Mouse (Mus musculus): ENCODE measurements around the gene Eif4ebp2.

The Eif4ebp2 gene

DNA sequence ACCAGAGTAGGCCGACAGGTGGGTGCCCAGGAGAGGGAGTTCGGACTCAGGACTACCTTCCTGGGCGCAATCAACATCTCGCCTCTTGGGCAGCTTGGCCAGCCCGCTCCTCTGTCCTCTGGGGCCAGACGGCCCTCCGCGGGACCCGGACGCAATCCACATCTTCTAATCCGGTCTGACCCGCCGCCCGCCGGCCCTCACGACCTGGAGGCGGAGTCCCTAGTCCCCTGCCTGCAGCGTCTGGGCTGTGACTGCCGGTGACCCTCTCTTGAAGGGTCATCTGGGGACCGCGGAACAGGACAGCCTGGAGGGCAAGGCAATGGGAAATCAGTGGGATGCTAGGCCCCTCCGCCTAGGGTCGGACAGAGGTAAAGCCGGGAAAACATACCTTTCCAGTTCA lies 33.3 kb downstream of the Eif4ebp2 start:
- CTCF ChIA-PET = interaction anchor here (0.6 kb wide), 1 partner anchor 115 kb away, joined by 5 read pairs; no protein-coding TSS in a partner anchor

DNA sequence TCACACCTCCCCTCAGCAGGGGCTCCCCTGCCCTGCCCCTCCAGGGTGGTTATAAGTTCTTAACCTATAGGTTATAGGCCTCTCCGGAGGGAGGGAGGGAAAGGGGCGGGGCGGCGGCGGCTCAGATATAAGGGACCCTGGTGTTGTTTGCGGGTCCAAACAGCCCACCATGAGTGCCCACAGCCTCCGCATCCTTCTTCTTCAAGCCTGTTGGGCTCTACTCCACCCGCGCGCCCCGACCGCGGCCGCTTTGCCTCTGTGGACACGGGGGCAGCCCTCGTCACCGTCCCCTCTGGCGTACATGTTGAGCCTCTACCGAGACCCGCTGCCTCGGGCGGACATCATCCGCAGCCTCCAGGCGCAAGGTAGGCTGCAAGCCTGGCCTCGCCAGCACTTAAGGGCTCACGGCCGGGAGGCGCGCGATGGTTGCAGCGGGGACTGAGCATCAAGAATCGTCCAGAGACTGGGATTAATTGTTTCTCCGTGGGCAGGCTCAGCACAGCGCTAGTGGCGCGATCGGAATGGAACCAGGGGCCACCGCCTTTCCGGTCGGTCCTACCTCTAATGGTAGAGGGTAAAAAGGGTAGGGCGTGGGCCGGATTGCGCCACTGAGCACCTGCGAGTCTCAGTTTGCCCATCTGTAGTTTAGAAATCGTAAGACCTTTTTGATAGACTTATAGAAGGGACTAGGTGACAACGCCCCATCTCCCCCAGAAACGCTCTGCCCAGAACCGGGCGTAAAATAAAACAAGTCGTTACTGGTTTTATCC lies 34.1 kb downstream of the Eif4ebp2 start:
- CTCF ChIA-PET = no interaction called here

DNA sequence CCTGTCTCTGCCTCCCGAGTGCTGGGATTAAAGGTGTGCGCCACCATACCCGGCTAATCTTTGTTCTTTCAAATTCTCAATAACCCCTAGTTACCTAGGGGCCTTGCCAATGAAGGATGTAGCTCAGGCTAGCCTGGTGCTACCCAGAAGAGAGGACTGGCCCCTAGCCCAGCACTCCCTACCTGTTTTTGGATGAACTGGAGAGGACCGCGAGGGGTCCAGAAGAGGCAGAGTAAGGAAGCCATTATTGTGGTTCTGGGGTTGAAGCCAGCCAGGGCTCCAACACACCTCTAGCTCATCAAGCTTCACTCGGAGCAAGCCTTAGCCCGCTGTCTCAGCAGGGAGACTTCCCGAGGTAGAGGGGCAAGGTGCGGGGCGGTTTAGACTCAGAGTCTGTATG lies 34.8 kb downstream of the Eif4ebp2 start, which contains the start of gene Nodal:
Nodal (plus strand) TSS at position 301 of the 400 bp plus-strand sequence.
- CTCF ChIA-PET = no interaction called here

DNA sequence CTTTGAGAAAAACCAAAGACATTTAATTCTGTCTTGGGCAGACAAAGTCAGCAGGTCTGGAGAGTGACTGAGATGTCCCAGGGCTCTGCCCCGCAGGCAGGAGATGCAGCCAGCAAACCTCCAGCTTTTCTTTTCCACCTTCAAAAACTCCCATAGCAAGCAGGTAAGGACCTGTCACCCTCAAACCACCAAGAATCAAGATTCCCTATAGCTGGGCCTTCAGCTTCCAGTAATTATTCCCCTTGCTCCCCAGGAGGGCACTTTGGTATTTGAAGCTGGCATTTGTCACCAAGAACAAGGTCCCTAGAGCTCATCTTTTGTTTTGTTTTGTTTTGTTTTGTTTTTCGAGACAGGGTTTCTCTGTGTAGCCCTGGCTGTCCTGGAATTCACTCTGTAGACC lies 35.4 kb downstream of the Eif4ebp2 start:
- CTCF ChIA-PET = interaction anchor here (0.6 kb wide), 1 partner anchor 596 kb away, joined by 7 read pairs; no protein-coding TSS in a partner anchor

DNA sequence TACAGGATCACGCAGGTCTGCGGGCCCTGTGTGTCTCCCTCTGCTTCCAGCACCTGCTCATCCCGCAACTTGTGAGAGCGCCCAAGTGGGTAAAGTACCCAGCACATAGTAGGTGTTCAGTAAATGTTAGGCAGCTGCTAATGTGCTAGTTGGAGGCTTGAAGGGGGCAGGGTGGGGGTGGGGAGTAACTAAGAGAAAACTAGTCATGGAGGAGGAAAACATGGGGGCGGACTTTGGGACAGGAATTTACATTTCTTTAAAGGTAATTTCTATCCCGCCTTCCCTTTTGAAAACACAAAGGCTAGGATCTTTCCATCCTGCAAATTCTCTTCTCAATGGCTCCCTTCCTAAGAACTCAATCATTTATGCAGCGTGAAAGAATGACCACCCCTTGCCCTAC lies 35.9 kb downstream of the Eif4ebp2 start:
- CTCF ChIA-PET = interaction anchor here (0.6 kb wide), 1 partner anchor 597 kb away, joined by 7 read pairs; no protein-coding TSS in a partner anchor

DNA sequence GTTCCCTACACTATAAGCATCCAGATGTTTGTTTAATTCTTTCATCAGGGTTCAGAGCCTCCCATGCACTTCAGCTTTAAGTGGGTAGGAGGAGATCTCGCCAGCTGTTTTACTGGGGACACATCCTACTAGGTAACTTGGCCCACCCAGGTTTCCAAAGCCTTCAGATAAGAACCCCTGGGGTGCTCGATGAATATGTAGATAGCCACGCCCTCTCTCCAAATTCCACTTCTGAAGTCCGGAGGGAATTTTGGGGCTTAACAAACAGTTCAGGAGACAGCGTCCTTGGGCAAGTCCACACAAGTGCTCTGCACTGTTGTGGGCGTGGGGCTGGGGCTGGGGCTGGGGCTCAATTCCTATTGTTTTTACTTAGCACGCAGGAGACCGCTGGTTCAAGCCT lies 36.6 kb downstream of the Eif4ebp2 start:
- CTCF ChIA-PET = no interaction called here

DNA sequence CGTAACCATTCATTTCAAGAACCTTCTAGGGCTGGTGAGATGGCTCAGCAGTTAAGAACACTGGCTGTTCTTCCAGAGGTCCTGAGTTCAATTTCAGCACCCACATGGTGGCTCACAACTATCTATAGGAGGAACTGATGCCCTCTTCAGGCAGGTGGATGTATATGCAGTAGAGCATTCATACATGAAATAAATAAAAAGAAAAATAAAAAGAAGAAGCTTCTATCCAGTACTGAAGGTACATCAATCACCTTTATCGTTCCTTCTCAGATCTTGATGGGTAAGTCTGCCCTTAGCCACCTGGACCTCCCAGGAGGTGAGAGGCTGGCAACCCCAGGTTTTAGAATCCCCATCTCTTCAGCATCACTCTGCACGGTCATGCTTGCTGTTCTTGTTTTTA lies 37.2 kb downstream of the Eif4ebp2 start:
- CTCF ChIA-PET = no interaction called here

DNA sequence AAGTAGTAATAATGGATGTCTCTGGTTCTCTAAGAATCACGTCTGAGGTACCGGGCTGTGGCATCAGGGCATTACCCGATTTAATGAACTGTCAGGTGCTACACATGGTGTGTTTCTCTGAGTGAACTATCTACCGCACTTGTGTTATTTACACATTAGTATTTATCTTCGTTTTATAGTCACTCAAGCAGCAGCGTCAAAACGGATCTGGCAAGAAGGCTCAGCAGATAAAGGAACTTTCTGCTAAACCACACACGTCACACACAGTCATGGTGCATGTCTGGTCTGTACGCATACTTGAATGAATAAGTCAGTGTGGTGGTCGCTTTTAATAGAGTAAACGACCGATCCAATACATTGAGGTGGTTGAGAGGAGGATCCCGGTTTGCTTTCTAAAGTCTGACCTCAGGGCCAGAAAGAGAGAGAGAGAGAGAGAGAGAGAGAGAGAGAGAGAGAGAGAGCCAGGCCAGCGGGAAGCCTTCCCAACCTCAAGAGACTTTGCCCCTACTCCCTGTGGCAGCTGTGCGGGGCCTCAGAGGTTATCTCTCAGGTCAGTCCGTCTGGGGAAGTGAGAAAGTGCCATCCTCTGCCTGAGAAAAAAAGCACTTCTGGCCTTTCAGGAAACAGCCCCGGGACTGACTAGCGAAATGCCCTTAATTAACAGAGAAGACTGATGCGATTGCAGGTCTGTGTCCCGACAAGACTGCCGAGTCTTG lies 39.4 kb downstream of the Eif4ebp2 start:
- CTCF ChIA-PET = no interaction called here

DNA sequence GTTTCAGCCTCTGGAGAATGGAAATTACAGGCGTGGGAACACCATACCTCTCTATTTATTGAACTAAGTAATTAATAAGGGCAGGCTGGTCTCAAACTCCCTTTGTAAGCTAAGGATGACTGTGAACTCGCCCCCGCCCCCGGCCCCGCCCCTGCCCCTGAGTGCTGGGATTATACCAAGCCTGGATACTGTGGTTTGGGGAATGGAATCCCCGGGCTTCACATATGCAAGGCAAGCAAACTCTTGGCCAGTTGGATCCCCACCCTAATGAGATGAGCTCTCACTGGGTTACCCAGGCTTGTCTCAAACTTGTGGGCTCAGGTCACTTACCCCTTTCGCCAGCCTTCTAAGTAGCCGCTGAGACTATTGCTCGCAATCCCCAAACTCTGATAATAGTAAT lies 42.3 kb downstream of the Eif4ebp2 start:
- CTCF ChIA-PET = interaction anchor here (0.8 kb wide), 1 partner anchor 17 kb away, joined by 3 read pairs; no protein-coding TSS in a partner anchor

DNA sequence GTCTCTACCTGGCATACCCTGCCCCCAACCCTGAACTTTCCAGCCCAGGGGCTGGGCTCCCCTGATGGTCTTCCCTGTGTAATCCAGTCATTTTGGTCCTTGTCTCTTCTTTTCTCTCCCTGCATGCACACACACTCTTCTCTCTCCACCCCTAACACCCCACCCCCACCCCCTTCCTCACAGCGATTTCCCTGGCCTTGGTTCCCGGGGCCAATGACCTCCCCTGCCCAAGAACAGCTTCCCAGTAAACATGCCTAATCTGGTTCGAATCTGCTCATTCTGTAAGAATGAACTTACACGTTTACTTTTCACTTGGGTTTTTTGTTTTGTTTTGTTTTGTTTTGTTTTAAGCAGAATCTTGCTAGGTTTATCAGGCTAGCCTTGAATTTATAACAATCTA lies 42.7 kb downstream of the Eif4ebp2 start:
- CTCF ChIA-PET = no interaction called here

DNA sequence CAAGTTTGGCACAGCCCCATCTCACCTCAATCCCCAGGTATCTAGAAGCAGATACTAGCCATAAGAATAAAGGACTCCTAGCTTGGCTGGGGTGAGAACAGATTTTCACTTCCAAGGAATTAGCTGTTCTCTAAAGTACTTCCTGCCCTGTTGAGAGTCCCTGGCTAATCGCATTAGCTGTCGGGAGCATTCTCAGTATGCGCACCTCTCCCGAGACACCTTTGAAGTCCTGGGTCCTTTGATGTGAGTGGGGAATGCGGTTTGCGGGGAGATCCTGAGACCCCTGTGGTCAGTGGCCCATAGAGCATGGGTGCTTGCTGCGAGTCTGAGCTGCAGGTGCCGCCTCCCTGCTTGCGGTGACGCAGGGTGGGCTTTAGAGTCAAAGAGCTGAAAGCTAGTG lies 46.5 kb downstream of the Eif4ebp2 start:
- CTCF ChIA-PET = interaction anchor here (0.7 kb wide), 1 partner anchor 1272 kb away, joined by 3 read pairs; no protein-coding TSS in a partner anchor

DNA sequence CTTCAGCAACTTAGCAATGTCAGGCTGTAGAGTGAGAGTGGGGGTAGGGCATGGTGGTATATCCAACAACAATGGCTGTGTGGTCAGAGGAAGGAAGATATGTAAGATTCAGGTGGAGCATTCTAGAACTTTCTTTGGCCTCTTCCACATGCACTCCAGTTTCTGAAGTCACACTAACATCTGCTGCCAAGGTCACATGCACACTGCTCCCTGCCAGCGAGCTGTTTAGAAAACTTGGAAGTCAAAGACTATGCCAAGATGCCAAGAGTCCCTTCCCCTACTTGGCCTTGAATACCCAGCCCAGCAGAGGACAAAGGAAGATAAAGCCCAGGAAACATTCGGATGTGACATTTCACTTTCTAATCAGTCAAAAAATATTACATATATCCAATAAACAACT lies 49.5 kb downstream of the Eif4ebp2 start:
- CTCF ChIA-PET = no interaction called here

DNA sequence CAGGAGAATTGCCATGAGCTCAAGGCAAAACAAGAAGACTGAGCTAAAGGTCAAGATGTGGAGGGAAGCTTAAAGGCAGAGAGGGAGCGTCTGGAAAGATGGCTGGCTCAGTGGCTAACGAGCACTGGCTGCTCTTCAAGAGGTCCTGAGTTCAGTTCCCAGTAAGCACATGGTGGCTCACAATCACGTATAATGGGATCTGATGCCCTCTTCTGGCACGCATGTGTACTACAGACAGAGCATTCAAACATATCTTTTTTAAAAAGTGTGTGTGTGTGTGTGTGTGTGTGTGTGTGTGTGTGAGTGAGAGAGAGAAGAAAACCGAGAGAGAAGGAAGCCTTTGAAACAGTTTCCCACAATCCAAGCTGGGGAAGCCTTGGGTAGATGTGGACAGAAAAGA lies 50.0 kb downstream of the Eif4ebp2 start:
- CTCF ChIA-PET = no interaction called here

DNA sequence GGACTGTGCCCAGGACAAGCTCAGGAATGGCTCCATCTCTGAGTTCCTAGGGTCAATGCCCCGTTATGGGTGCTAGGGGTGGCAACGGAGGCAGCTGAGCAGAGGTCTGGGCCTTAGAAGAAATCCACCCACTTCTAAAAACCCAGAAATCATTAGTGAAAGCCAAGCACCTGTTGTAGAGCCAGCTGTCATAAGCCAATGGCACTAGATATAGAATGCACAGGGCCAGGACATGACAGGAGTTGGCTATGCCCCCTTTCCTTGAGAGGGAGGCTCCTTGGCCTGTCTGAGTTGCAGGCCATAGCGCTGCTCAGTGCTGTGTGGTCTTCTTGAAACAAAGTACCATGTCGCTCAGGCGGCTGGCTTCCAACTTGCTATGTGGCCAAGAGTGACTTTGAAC lies 52.1 kb downstream of the Eif4ebp2 start:
- CTCF ChIA-PET = no interaction called here

DNA sequence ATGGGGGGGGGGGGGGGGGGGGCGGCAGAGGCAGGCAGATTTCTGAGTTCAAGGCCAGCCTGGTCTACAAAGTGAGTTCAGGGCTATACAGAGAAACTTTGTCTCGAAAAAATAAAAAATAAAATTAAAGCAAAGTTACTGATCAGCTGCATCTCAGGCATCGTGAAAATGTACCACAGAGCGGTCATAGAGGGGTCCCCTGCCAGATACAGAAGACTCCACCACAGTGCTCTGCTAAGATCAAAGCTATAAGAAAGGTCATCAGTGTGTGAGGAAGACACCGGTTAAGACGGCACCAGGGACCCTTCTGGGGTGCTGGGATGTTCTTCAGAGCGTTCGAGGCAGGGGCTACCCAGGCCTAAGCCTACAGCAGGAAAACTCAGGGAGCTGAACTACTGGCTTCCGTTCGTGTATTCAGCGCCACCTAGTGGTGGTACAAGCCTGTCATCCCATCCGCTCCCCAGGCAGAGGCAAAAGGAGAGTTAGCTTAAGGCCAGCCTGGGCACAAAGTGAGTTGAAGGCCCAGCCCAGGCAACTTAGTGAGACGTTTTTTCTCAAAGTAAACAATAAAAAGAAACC lies 53.2 kb downstream of the Eif4ebp2 start:
- CTCF ChIA-PET = interaction anchor here (1.0 kb wide), 1 partner anchor 22 kb away, joined by 3 read pairs; no protein-coding TSS in a partner anchor

DNA sequence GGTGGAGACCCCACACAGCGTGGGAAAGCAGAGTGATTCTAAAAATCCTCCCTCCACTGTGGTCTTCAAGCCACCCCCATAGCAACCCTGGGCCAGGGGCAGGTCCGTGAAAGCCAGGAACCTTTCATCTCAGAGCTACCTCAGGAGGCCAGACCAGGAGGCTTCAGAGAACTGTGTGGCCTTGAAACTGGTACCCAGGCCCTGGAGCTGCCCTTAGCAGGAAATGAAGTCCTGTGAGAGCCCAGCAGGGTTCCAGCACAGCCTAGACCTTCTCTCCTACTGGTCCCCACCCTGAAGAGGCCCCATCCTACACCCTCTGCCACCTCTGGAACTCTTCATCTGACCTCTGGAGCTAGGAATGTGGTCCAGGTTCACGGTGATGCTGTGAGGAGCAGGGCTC lies 54.3 kb downstream of the Eif4ebp2 start:
- CTCF ChIA-PET = interaction anchor here (0.5 kb wide), 1 partner anchor 259 kb away, joined by 12 read pairs; no protein-coding TSS in a partner anchor

DNA sequence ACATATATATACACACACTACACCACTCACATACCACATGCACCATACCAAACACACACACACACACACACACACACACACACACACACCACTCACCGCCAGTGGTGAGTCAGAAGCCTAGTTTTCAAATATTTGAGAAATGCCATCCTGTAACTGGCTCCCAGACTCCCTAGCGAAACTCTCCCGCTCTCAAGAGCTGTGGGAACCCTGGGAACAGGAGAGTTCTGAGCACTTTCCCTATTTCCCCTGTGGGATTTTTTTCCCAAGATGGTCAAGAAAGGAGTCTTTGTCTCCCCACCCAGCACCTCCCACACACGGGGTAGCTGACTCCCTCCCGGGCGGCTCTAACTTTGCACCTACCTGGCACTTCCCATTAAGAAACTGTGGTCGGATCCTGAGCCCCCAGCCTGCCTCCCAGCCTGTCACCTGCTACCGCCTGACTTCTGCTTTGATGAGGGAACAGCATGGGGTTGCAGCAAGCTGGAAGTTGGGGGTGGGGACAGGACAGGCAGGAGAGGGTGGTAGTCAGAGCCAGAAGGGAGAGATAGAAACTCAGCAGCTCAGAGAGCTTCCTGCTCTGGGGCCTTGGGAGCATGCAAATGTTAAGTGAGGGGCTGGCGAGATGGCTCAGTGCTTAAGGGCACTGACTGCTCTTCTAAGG lies 57.9 kb downstream of the Eif4ebp2 start:
- CTCF ChIA-PET = no interaction called here

DNA sequence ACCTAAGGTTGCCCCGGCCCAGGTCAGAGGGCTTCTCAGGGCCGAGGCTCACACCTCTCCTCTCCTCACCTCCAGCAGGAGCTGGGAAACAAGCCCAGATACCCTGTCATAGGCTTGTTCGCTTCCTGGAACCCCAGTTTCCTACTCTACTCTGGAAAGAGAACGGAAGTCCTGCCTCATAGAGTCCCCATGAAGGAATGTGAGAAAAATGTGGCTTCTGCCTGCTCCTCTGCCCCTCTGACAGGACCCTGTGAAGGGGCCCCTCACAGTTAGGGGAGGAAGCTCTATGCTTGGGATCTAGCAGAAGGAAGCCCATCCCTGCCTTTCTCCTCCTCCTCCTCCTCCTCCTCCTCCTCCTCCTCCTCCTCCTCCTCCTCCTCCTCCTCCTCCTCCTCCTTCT lies 59.9 kb downstream of the Eif4ebp2 start:
- CTCF ChIA-PET = no interaction called here

DNA sequence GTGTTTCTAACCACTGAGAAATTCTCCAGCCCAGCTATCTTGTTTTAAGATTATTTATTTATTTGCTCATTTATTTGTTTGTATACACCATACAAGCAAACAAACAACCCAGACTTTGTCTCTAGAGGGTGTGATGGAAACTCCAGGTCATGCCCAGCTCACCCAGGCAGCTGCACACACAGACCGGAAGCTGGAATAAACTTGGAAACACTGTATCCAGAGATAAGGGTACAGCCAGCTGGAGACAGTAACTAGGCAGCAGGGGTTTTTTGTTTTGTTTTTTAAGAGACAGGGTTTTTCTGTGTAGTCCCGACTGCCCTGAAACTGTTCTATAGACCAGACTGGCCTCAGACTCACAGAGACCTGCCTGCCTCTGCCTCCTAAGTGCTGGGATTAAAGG lies 62.3 kb downstream of the Eif4ebp2 start:
- CTCF ChIA-PET = no interaction called here

DNA sequence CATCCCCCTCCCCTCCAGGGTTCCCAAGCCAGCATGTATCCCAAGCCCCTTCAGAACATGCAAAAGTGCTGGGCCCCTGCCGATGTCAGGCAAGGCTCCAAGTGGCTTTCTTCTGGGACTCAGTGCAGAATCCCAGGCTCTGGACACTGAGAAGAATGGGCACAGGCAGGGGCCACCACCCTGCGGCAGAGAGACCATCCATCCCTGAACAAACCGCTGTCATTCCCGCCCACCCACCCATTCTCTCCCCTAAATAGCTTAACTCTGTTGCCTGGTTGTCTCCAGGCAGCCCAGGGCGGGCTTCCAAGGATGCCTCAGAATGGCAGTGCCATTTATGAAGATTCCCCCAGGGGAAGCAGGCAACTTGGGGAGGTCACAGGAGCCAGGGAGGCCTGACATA lies 63.4 kb downstream of the Eif4ebp2 start:
- CTCF ChIA-PET = no interaction called here

DNA sequence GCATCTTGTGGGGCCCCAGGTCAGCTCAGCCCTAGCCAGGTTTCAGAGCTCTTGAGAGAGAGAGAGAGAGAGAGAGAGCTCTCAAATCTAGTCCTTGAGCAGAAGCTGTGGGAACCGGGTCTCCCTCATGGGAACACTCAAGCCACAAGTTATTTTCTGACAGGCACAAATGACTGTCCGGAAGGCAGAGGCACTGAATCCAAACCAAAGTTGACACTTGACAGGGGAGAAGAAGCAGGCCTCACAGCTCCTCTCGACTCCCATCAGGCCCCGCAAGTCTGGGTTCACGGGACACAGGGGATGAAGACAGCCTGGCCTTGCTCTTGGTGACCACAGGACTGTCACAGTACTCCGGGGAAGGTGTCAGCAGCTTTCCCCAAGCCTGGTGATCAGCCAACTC lies 66.2 kb downstream of the Eif4ebp2 start:
- CTCF ChIA-PET = no interaction called here

DNA sequence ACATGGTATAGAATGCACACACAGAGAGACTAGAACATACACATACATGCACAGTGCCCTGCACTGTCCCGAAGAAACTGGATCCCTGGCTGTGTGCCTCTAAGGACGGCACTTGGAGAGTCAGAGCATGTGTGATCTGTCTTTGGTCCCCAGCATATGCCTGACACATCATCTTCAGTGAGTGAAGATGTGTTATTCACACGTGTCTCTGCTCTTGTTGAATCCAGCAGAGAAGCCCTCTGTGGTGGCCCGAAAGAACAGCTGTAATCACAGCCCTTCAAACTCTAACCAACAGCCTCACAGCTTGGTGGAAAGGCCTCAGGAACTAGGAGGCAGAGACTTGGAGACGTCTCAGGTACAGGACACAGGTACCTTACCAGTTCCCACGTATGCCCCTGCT lies 67.3 kb downstream of the Eif4ebp2 start:
- CTCF ChIA-PET = no interaction called here
